Mouse (Mus musculus) megakaryocyte, adult 5-6 weeks (primary cell): Measurements from ENCODE around the gene Jmjd1c. TPM values are rescaled to one million over a fixed set of nuclear protein-coding genes. Genes with fewer than 3 reads are reported as not detected.

Experiments used
- ATAC-seq: 2 replicates; pipeline ENCODE4 v1.8.0; 2016; ENCODE audit warnings: mild to moderate bottlenecking, inconsistent platforms; ENCODE audit not compliant: poor library complexity, severe bottlenecking
- total RNA-seq, 2 experiments: library from RNA; stranded (forward) in 1 of 2; stranded (reverse) in 1 of 2; fragments of 153-499, 151-499 nt in 1 of 2; fragments of 221-1000, 200-1000 nt in 1 of 2; gene quantifications; 2 replicates each; pipeline versions ENCODE4 v1.2.3 to v1.2.4; 2015 to 2017

The Jmjd1c gene
- total RNA-seq, 2 experiments from 2014 or later, result 69.0 to 96.7 TPM

- peak; percentile 90 for ATAC-seq
These were observed 89.7 kb downstream of the Jmjd1c start for GRCm38 (mm10) chr10:67185491-67186081.

GRCm38 (mm10) chr10:67186489-67186888 is 90.6 kb downstream of the Jmjd1c start:
- no peak for ATAC-seq

GRCm38 (mm10) chr10:67187001-67187453 is 91.1 kb downstream of the Jmjd1c start:
- ATAC-seq, result 0 out of 2 replicates have a peak, but pooled peaks have one; percentile 38

- ATAC-seq, result no peak
These were observed 92.0 kb downstream of the Jmjd1c start for GRCm38 (mm10) chr10:67187952-67188351.

GRCm38 (mm10) chr10:67189057-67189456 is 93.1 kb downstream of the Jmjd1c start:
- no peak for ATAC-seq

GRCm38 (mm10) chr10:67190261-67190660 is 94.3 kb downstream of the Jmjd1c start:
- ATAC-seq, result no peak

GRCm38 (mm10) chr10:67192366-67192765 is 96.4 kb downstream of the Jmjd1c start:
- no peak for ATAC-seq

- no peak for ATAC-seq
These were observed 97.2 kb downstream of the Jmjd1c start for GRCm38 (mm10) chr10:67193003-67193652.

GRCm38 (mm10) chr10:67194046-67194445 is 98.1 kb downstream of the Jmjd1c start:
- ATAC-seq, result no peak

GRCm38 (mm10) chr10:67195671-67196070 is 99.7 kb downstream of the Jmjd1c start:
- ATAC-seq, result no peak

GRCm38 (mm10) chr10:67197186-67197585 is 101.3 kb downstream of the Jmjd1c start:
- ATAC-seq, result no peak

- no peak for ATAC-seq
These were observed 101.9 kb downstream of the Jmjd1c start for GRCm38 (mm10) chr10:67197829-67198228.

- ATAC-seq, result no peak
These were observed 105.8 kb downstream of the Jmjd1c start for GRCm38 (mm10) chr10:67201769-67202168.

GRCm38 (mm10) chr10:67202470-67202869 is 106.5 kb downstream of the Jmjd1c start:
- ATAC-seq, result peak; percentile 46

GRCm38 (mm10) chr10:67204652-67205407 is 108.9 kb downstream of the Jmjd1c start:
- peak; percentile 82 for ATAC-seq

GRCm38 (mm10) chr10:67207931-67208330 is 112.0 kb downstream of the Jmjd1c start:
- ATAC-seq, result no peak

GRCm38 (mm10) chr10:67209916-67210675 is 114.2 kb downstream of the Jmjd1c start:
- ATAC-seq, result peak; percentile 66

- ATAC-seq, result no peak
These were observed 116.1 kb downstream of the Jmjd1c start for GRCm38 (mm10) chr10:67212031-67212430.

GRCm38 (mm10) chr10:67213720-67214119 is 117.8 kb downstream of the Jmjd1c start:
- no peak for ATAC-seq

- peak; percentile 64; the same call in 1 of the 2 replicates for ATAC-seq
These were observed 119.2 kb downstream of the Jmjd1c start for GRCm38 (mm10) chr10:67215133-67215532.

GRCm38 (mm10) chr10:67216872-67217271 is 120.9 kb downstream of the Jmjd1c start:
- no peak for ATAC-seq
